Mouse (Mus musculus): Measurements from ENCODE around the gene Defb28. TPM values are rescaled to one million over a fixed set of nuclear protein-coding genes. Genes with fewer than 3 reads are reported as not detected.

The Defb28 gene
- polyA plus RNA-seq, 1 experiment, result not detected

GRCm38 (mm10) chr2:152516084-152516483 lies 2.0 kb upstream of the Defb28 start:
- TF ChIP-seq POLR2A (IDR thresholded peaks at IDR 0.05; ENCODE audit: control insufficient read depth, extremely low read depth, insufficient read depth, low read length, poor library complexity) (no peak), CTCF (IDR thresholded peaks at IDR 0.05; ENCODE audit: borderline replicate concordance, control insufficient read depth, extremely low read depth, insufficient read depth, low read length, poor library complexity) (no peak)
- no peaks in the 10 kb centered on the region for H3K36me3 ChIP-seq (ENCODE audit: control insufficient read depth, insufficient read depth, low read length)
- WGBS, result 13% methylated on average over 4 of the region's 4 CpGs
- no peak overlapping the region for H3K4me3 ChIP-seq (ENCODE audit: control insufficient read depth, insufficient read depth, low read length)
- H3K4me1 ChIP-seq (replicated peaks; ENCODE audit: control insufficient read depth, insufficient read depth, low read length), result no peaks in the 10 kb centered on the region
- DNase-seq, result no peak
- H3K27me3 ChIP-seq (ENCODE audit: control insufficient read depth, insufficient read depth, low read length), result no peaks in the 10 kb centered on the region
- H3K27ac ChIP-seq (ENCODE audit: control insufficient read depth, insufficient read depth, low read length), result no peak overlapping the region

GRCm38 (mm10) chr2:152539944-152540710 lies 22.1 kb downstream of the Defb28 start, which contains the start of gene Defb29:
Gene Defb29 (minus strand): TSS chr2:152540098.
- DNase-seq, result no peak
- H3K4me3 ChIP-seq (ENCODE audit: control insufficient read depth, insufficient read depth, low read length), result no peak within 1 kb of the TSS
- 69% methylated on average over 13 of the region's 13 CpGs for WGBS
- no peak within 1 kb of the TSS for H3K27ac ChIP-seq (ENCODE audit: control insufficient read depth, insufficient read depth, low read length)
- H3K4me1 ChIP-seq (replicated peaks; ENCODE audit: control insufficient read depth, insufficient read depth, low read length), result no peaks in the 10 kb centered on the region
- no peak for TF ChIP-seq CTCF (IDR thresholded peaks at IDR 0.05; ENCODE audit: borderline replicate concordance, control insufficient read depth, extremely low read depth, insufficient read depth, low read length, poor library complexity)
- TF ChIP-seq POLR2A (IDR thresholded peaks at IDR 0.05; ENCODE audit: control insufficient read depth, extremely low read depth, insufficient read depth, low read length, poor library complexity), result no peak
- H3K27me3 ChIP-seq (ENCODE audit: control insufficient read depth, insufficient read depth, low read length), result no peaks in the 10 kb centered on the region
- no peaks in the 10 kb centered on the region for H3K36me3 ChIP-seq (ENCODE audit: control insufficient read depth, insufficient read depth, low read length)

- Histone ChIP-seq H3K27ac (ENCODE audit: control insufficient read depth, insufficient read depth, low read length) (no peak overlapping the region), H3K4me3 (ENCODE audit: control insufficient read depth, insufficient read depth, low read length) (no peak overlapping the region), H3K36me3 (ENCODE audit: control insufficient read depth, insufficient read depth, low read length) (no peaks in the 10 kb centered on the region), H3K27me3 (ENCODE audit: control insufficient read depth, insufficient read depth, low read length) (no peaks in the 10 kb centered on the region), H3K4me1 (replicated peaks; ENCODE audit: control insufficient read depth, insufficient read depth, low read length) (no peaks in the 10 kb centered on the region)
- 28% methylated on average over 9 of the region's 9 CpGs for WGBS
- no peak for DNase-seq
- TF ChIP-seq CTCF (IDR thresholded peaks at IDR 0.05; ENCODE audit: borderline replicate concordance, control insufficient read depth, extremely low read depth, insufficient read depth, low read length, poor library complexity), result no peak
- no peak for TF ChIP-seq POLR2A (IDR thresholded peaks at IDR 0.05; ENCODE audit: control insufficient read depth, extremely low read depth, insufficient read depth, low read length, poor library complexity)
Observed at GRCm38 (mm10) chr2:152541979-152542378, 23.9 kb downstream of the Defb28 start.

- no peak overlapping the region for H3K4me3 ChIP-seq (ENCODE audit: control insufficient read depth, insufficient read depth, low read length)
- DNase-seq, result no peak
- no peaks in the 10 kb centered on the region for H3K4me1 ChIP-seq (replicated peaks; ENCODE audit: control insufficient read depth, insufficient read depth, low read length)
- TF ChIP-seq CTCF (IDR thresholded peaks at IDR 0.05; ENCODE audit: borderline replicate concordance, control insufficient read depth, extremely low read depth, insufficient read depth, low read length, poor library complexity) (no peak), POLR2A (IDR thresholded peaks at IDR 0.05; ENCODE audit: control insufficient read depth, extremely low read depth, insufficient read depth, low read length, poor library complexity) (no peak)
- no peak overlapping the region for H3K27ac ChIP-seq (ENCODE audit: control insufficient read depth, insufficient read depth, low read length)
- H3K27me3 ChIP-seq (ENCODE audit: control insufficient read depth, insufficient read depth, low read length), result no peaks in the 10 kb centered on the region
- 80% methylated on average over 2 of the region's 2 CpGs for WGBS
- H3K36me3 ChIP-seq (ENCODE audit: control insufficient read depth, insufficient read depth, low read length), result no peaks in the 10 kb centered on the region
Observed at GRCm38 (mm10) chr2:152542897-152543296, 24.8 kb downstream of the Defb28 start.

GRCm38 (mm10) chr2:152543478-152543877 lies 25.4 kb downstream of the Defb28 start:
- Histone ChIP-seq H3K27ac (ENCODE audit: control insufficient read depth, insufficient read depth, low read length) (no peak overlapping the region), H3K4me3 (ENCODE audit: control insufficient read depth, insufficient read depth, low read length) (no peak overlapping the region), H3K4me1 (replicated peaks; ENCODE audit: control insufficient read depth, insufficient read depth, low read length) (no peaks in the 10 kb centered on the region), H3K36me3 (ENCODE audit: control insufficient read depth, insufficient read depth, low read length) (no peaks in the 10 kb centered on the region), H3K27me3 (ENCODE audit: control insufficient read depth, insufficient read depth, low read length) (no peaks in the 10 kb centered on the region)
- no peak for DNase-seq
- WGBS, result 94% methylated on average over 4 of the region's 4 CpGs
- TF ChIP-seq POLR2A (IDR thresholded peaks at IDR 0.05; ENCODE audit: control insufficient read depth, extremely low read depth, insufficient read depth, low read length, poor library complexity) (no peak), CTCF (IDR thresholded peaks at IDR 0.05; ENCODE audit: borderline replicate concordance, control insufficient read depth, extremely low read depth, insufficient read depth, low read length, poor library complexity) (no peak)

GRCm38 (mm10) chr2:152544691-152545090 lies 26.6 kb downstream of the Defb28 start:
- no peak for DNase-seq
- Histone ChIP-seq H3K27ac (ENCODE audit: control insufficient read depth, insufficient read depth, low read length) (no peak overlapping the region), H3K4me3 (ENCODE audit: control insufficient read depth, insufficient read depth, low read length) (no peak overlapping the region), H3K36me3 (ENCODE audit: control insufficient read depth, insufficient read depth, low read length) (no peaks in the 10 kb centered on the region), H3K27me3 (ENCODE audit: control insufficient read depth, insufficient read depth, low read length) (no peaks in the 10 kb centered on the region), H3K4me1 (replicated peaks; ENCODE audit: control insufficient read depth, insufficient read depth, low read length) (no peaks in the 10 kb centered on the region)
- 13% methylated on average over 4 of the region's 4 CpGs for WGBS
- TF ChIP-seq POLR2A (IDR thresholded peaks at IDR 0.05; ENCODE audit: control insufficient read depth, extremely low read depth, insufficient read depth, low read length, poor library complexity), result no peak
